Mouse (Mus musculus) midbrain, postnatal 0 days (tissue): Measurements from ENCODE around the gene Sema5a. TPM values are rescaled to one million over a fixed set of nuclear protein-coding genes. Genes with fewer than 3 reads are reported as not detected.
A peak's percentile ranks its signal among the peaks of the same experiment; 100 is the strongest.

ENCODE experiments used
- ATAC-seq: fragments of 200-750 bp; cut with Nextera tagmentation; 2 replicates; pipeline ENCODE4 v1.8.0; 2017; ENCODE audit warnings: moderate number of reproducible peaks, mild to moderate bottlenecking, moderate TSS enrichment, moderate library complexity; ENCODE audit not compliant: low FRiP score
- DNase-seq: peaks from one replicate; pipeline ENCODE4 v3.0.0-alpha.2; 2015; ENCODE audit warnings: low spot score
- H3K27ac ChIP-seq: fragments of 300-500 bp; sonication (generic); 2 replicates; pipeline ENCODE4 v1.5.1; 2014; ENCODE audit warnings: low read depth, mild to moderate bottlenecking, low read length, mixed read lengths
- H3K27me3 ChIP-seq: fragments of 300-500 bp; sonication (generic); 2 replicates; pipeline ENCODE4 v1.6.1; 2014; ENCODE audit warnings: low read length, control low read depth, mixed read lengths; ENCODE audit not compliant: insufficient read depth
- H3K36me3 ChIP-seq: fragments of 300-500 bp; sonication (generic); 2 replicates; pipeline ENCODE4 v1.6.1; 2014; ENCODE audit warnings: low read length, control low read depth, mixed read lengths; ENCODE audit not compliant: insufficient read depth
- H3K4me1 ChIP-seq: fragments of 300-500 bp; sonication (generic); 2 replicates; pipeline ENCODE4 v1.6.1; 2014; ENCODE audit warnings: mild to moderate bottlenecking, control low read depth, antibody characterized with exemption, low read length, mixed read lengths; ENCODE audit not compliant: insufficient read depth
- H3K4me2 ChIP-seq: fragments of 300-500 bp; sonication (generic); 2 replicates; pipeline ENCODE4 v1.6.1; 2014; ENCODE audit warnings: low read depth, mild to moderate bottlenecking, low read length, mixed read lengths; ENCODE audit not compliant: poor library complexity, severe bottlenecking
- H3K4me3 ChIP-seq: fragments of 300-500 bp; sonication (generic); 2 replicates; pipeline ENCODE4 v1.5.1; 2014; ENCODE audit warnings: low read depth, mild to moderate bottlenecking, low read length, moderate library complexity
- H3K9ac ChIP-seq: fragments of 300-500 bp; sonication (generic); replicated peaks from 2 replicates; pipeline ENCODE4 v1.6.1; 2014; ENCODE audit warnings: mild to moderate bottlenecking, low read length, moderate library complexity, mixed read lengths; ENCODE audit not compliant: poor library complexity, severe bottlenecking
- H3K9me3 ChIP-seq: fragments of 300-500 bp; sonication (generic); 2 replicates; pipeline ENCODE4 v1.6.1; 2016; ENCODE audit warnings: low read length, control low read depth
- CTCF ChIP-seq: IDR thresholded peaks from 2 replicates; pipeline ENCODE4 v1.5.1; 2016; ENCODE audit warnings: antibody characterized with exemption, mild to moderate bottlenecking
- WGBS: fragments of 180-500 bp; shearing (Covaris S2); extraction: QIAGEN DNeasy Blood & Tissue Kit; methylation state at CpG from one replicate; pipeline ENCODE4 v1.1.7; 2014; 5-methylcytosine and 5-hydroxymethylcytosine counted together
- polyA plus RNA-seq: library from polyadenylated mRNA; unstranded; fragments of >200 nt; fragmentation: Nextera tagmentation; extraction: Ambion mirVana; gene quantifications from 2 replicates; pipeline ENCODE4 v1.2.1, GENCODE M21; 2015
- total RNA-seq: library from RNA; depleted of rRNA; stranded (reverse); fragments of >200 nt; gene quantifications from 2 replicates; pipeline ENCODE4 v1.2.3, GENCODE M21; 2014

Gene Sema5a
- total and polyA plus RNA-seq, 2 experiments from 2014 or later, result 5.8 to 26.5 TPM

DNA sequence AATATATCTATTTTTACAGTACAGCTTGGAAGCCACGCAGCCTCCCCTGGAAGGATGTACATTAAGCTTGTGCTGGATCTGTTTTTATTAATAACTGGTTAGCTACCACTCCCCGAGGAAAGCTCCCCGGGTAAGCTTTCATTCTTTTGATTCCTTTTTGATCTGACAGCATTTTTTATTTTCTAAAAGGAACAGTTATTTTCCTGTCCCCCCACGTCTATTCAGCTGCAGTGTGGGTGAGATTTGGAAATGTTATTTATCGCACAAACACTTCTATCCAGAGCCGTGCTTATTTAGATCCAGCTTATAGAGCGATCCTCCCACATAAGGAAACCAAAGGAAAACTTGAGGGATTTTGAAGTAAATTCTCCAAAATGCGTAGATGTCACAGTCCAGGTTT lies 158.7 kb downstream of the Sema5a start:
- WGBS, result 57% methylated on average over 8 of the region's 8 CpGs
- H3K9ac ChIP-seq, result no peak overlapping the region

DNA sequence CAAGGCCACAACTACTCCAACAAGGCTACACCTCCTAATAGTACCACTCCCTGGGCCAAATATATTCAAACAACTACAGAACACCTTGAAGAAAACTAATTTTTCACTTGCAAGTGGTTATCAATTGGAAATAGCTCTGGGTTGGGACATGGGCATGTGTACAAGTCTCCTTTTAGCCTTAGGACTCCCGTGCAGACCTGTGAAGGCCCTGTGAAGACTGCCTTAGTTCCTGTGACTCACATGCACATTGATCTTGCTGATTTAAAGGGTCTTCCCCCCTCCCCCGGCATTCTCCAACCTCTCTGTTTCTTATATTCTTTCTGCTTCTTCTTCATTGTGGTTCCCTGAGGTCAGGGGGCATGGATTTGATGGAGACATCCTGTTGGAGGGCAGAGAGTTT lies 161.8 kb downstream of the Sema5a start:
- Histone ChIP-seq H3K9ac (no peak overlapping the region), H3K36me3 (no peaks in the 10 kb centered on the region), H3K27ac (no peak overlapping the region), H3K27me3 (no peaks in the 10 kb centered on the region), H3K9me3 (no peaks in the 10 kb centered on the region), H3K4me2 (no peak overlapping the region), H3K4me3 (no peak overlapping the region), H3K4me1 (no peaks in the 10 kb centered on the region)
- ATAC-seq (no peak), DNase-seq (no peak)
- TF ChIP-seq CTCF, result no peak
- WGBS, result 88% methylated on average over 2 of the region's 2 CpGs

More for the DNA sequence above, 158.7 kb downstream of the Sema5a start:
- Histone ChIP-seq H3K9me3 (no peaks in the 10 kb centered on the region), H3K27me3 (no peaks in the 10 kb centered on the region), H3K27ac (no peak overlapping the region), H3K4me3 (no peak overlapping the region), H3K4me1 (no peaks in the 10 kb centered on the region), H3K36me3 (no peaks in the 10 kb centered on the region), H3K4me2 (no peak overlapping the region)
- TF ChIP-seq CTCF, result no peak
- no peak for ATAC-seq
- DNase-seq, result no peak

DNA sequence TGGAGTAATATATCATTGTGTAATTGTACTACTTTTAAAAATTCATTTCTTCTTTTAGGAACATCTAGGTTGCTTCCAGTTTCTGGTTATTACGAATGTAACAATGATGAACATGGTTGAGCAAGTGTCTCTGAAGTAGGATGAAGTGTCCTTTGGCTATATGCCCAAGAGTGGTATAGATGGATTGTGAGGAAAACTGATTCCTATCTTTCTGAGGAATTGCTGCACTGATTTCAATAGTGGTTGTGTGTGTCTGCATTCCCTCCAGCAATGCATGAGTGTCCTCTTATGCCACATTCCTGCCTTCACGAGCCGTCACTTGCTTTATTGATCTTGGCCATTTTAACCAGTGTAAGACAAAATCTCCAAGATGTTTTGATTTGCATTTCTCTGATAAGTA lies 163.2 kb downstream of the Sema5a start:
- Histone ChIP-seq H3K4me2 (no peak overlapping the region), H3K36me3 (no peaks in the 10 kb centered on the region), H3K4me1 (no peaks in the 10 kb centered on the region), H3K4me3 (no peak overlapping the region), H3K9me3 (no peaks in the 10 kb centered on the region), H3K27me3 (no peaks in the 10 kb centered on the region), H3K9ac (no peak overlapping the region), H3K27ac (no peak overlapping the region)
- TF ChIP-seq CTCF, result no peak
- WGBS, result 88% methylated on average over 3 of the region's 3 CpGs
- ATAC-seq (no peak), DNase-seq (no peak)

DNA sequence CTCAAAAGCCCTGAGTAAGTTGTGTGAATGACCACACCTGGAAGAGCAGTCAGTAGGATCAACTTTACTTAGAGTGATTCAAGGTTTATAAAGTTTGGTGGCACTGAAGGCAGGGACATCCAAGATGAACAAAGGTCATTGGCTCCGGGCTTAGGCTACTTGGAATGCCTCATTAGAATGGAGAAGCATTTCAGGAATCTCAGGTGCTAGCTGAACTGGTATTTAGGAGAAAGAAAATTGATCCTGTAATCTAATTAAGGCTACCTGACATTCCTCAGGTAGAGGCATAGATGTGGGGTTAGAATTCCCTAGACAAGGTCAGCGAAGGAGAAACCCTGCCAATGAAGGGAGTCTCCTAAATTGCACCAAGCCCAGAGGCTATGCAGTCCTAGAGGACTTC lies 171.7 kb downstream of the Sema5a start:
- H3K4me2 ChIP-seq, result no peak overlapping the region
- no peaks in the 10 kb centered on the region for H3K4me1 ChIP-seq
- 96% methylated on average over 2 of the region's 2 CpGs for WGBS
- DNase-seq (no peak), ATAC-seq (no peak)
- no peaks in the 10 kb centered on the region for H3K27me3 ChIP-seq
- H3K27ac ChIP-seq, result no peak overlapping the region
- H3K36me3 ChIP-seq, result no peaks in the 10 kb centered on the region
- no peak for TF ChIP-seq CTCF
- H3K9me3 ChIP-seq, result no peaks in the 10 kb centered on the region
- no peak overlapping the region for H3K9ac ChIP-seq
- no peak overlapping the region for H3K4me3 ChIP-seq

DNA sequence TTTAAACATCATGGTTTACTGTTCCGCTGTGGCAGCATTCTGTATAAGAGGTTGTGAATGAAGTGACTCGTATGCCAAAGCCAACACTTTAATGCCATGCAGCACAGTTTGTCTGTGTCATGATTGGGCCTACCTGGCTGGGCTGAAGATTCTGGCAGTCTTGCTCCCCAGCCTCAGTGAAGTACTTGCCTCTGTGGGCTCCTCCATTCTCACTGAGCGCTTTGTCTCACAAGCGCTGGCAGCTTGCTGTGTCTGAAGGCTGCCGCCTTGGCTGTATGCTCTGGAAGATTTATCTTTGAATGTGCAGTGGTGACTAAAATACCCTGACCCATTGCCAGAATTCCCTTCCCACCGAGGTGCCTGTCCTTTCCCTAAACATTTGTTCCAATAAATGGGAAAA lies 178.0 kb downstream of the Sema5a start:
- DNase-seq, result peak; percentile 35
- Histone ChIP-seq H3K4me1 (no peaks in the 10 kb centered on the region), H3K9ac (no peak overlapping the region), H3K36me3 (no peaks in the 10 kb centered on the region), H3K9me3 (no peaks in the 10 kb centered on the region), H3K4me3 (no peak overlapping the region), H3K4me2 (no peak overlapping the region), H3K27me3 (no peaks in the 10 kb centered on the region), H3K27ac (no peak overlapping the region)
- 75% methylated on average over 6 of the region's 6 CpGs for WGBS
- no peak for TF ChIP-seq CTCF
- ATAC-seq, result no peak

DNA sequence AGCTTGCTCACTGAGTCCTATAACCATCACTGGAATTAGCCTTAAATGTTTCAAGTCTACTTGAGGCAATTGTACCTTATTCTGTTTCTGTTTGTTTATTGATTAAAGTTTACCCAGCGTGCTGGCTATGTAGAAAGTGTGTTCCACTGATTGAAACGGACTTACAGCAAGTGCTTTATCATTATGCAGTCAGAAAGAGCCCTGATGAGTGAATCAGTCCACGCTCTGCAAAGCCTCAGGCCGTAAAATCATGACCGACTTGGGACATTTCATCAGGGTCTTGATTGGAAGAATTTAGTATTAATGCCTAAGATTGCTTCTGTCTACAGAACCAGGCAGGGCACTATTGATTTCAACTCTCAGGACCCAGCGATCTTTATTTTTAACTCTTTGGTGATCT lies 178.5 kb downstream of the Sema5a start:
- DNase-seq, result no peak
- no peaks in the 10 kb centered on the region for H3K4me1 ChIP-seq
- H3K9me3 ChIP-seq, result no peaks in the 10 kb centered on the region
- no peaks in the 10 kb centered on the region for H3K27me3 ChIP-seq
- H3K9ac ChIP-seq, result no peak overlapping the region
- ATAC-seq, result no peak
- WGBS, result 81% methylated on average over 6 of the region's 6 CpGs
- H3K27ac ChIP-seq, result no peak overlapping the region
- H3K4me2 ChIP-seq, result no peak overlapping the region
- H3K36me3 ChIP-seq, result no peaks in the 10 kb centered on the region
- TF ChIP-seq CTCF, result no peak
- no peak overlapping the region for H3K4me3 ChIP-seq
